Mouse (Mus musculus) thymus, postnatal 25 days (tissue): ENCODE results near the gene Hectd1.

Source experiments
- DNase-seq: peaks from one replicate; pipeline ENCODE4 v3.0.0; 2022

Hectd1 gene

GRCm38 (mm10) chr12:51843576-51844520 lies 14.5 kb upstream of the Hectd1 start:
- no peak for DNase-seq

- DNase-seq: no peak
Observed at GRCm38 (mm10) chr12:51842081-51842864, 12.9 kb upstream of the Hectd1 start.

- DNase-seq: no peak
Observed at GRCm38 (mm10) chr12:51839856-51840255, 10.5 kb upstream of the Hectd1 start.

GRCm38 (mm10) chr12:51835219-51835618 lies 5.9 kb upstream of the Hectd1 start:
- no peak for DNase-seq

GRCm38 (mm10) chr12:51831931-51832330 lies 2.6 kb upstream of the Hectd1 start:
- DNase-seq: no peak

GRCm38 (mm10) chr12:51831296-51831695 lies 2.0 kb upstream of the Hectd1 start:
- no peak for DNase-seq

- DNase-seq: no peak
Observed at GRCm38 (mm10) chr12:51830671-51831070, 1.3 kb upstream of the Hectd1 start.

GRCm38 (mm10) chr12:51830077-51830402 lies 704 bp upstream of the Hectd1 start:
- DNase-seq: no peak

GRCm38 (mm10) chr12:51828716-51829289 lies 533 bp downstream of the Hectd1 start:
- DNase-seq: peak; percentile 81

- no peak for DNase-seq
Observed at GRCm38 (mm10) chr12:51827958-51828650, 1.2 kb downstream of the Hectd1 start.

- no peak for DNase-seq
Observed at GRCm38 (mm10) chr12:51825338-51825737, 4.0 kb downstream of the Hectd1 start.

GRCm38 (mm10) chr12:51823311-51823710 lies 6.0 kb downstream of the Hectd1 start:
- DNase-seq: no peak

- DNase-seq: no peak
Observed at GRCm38 (mm10) chr12:51822861-51823260, 6.5 kb downstream of the Hectd1 start.

- DNase-seq: no peak
Observed at GRCm38 (mm10) chr12:51822236-51822635, 7.1 kb downstream of the Hectd1 start.

- DNase-seq: no peak
Observed at GRCm38 (mm10) chr12:51821256-51821655, 8.1 kb downstream of the Hectd1 start.

- DNase-seq: no peak
Observed at GRCm38 (mm10) chr12:51819951-51820498, 9.3 kb downstream of the Hectd1 start.

- no peak for DNase-seq
Observed at GRCm38 (mm10) chr12:51817815-51818613, 11.3 kb downstream of the Hectd1 start.

GRCm38 (mm10) chr12:51811388-51812140 lies 17.8 kb downstream of the Hectd1 start:
- DNase-seq: no peak

- no peak for DNase-seq
Observed at GRCm38 (mm10) chr12:51810564-51810963, 18.8 kb downstream of the Hectd1 start.

GRCm38 (mm10) chr12:51784842-51785241 lies 44.5 kb downstream of the Hectd1 start:
- DNase-seq: peak; percentile 33

GRCm38 (mm10) chr12:51768702-51769101 lies 60.6 kb downstream of the Hectd1 start:
- no peak for DNase-seq
